Mouse (Mus musculus): ENCODE data around the gene Dbx2.

- TF ChIP-seq CTCF (IDR thresholded peaks at IDR 0.05; ENCODE audit: low read depth) (no peak), EP300 (IDR thresholded peaks at IDR 0.05; ENCODE audit: low read depth) (no peak)
Measured at GRCm38 (mm10) chr15:95651824-95652223, 3.9 kb downstream of the Dbx2 start.
